Mouse (Mus musculus) heart, embryonic 15.5 days (tissue): Measurements from ENCODE around the gene Trim8. TPM values are rescaled to one million over a fixed set of nuclear protein-coding genes. Genes with fewer than 3 reads are reported as not detected.
A peak's percentile ranks its signal among the peaks of the same experiment; 100 is the strongest.

Source experiments
- ATAC-seq: fragments of 200-750 bp; cut with Nextera tagmentation; replicated peaks from 2 replicates; pipeline ENCODE4 v1.8.0; 2017; ENCODE audit warnings: low read depth, moderate TSS enrichment; ENCODE audit not compliant: insufficient number of reproducible peaks, insufficient read depth, low FRiP score
- H3K27ac ChIP-seq: fragments of 300-500 bp; sonication (generic); 2 replicates; pipeline ENCODE4 v1.5.1; 2015; ENCODE audit warnings: mild to moderate bottlenecking, inconsistent platforms
- H3K27me3 ChIP-seq: fragments of 300-500 bp; sonication (generic); 2 replicates; pipeline ENCODE4 v1.6.1; 2015; ENCODE audit warnings: inconsistent platforms
- H3K36me3 ChIP-seq: fragments of 300-500 bp; sonication (generic); 2 replicates; pipeline ENCODE4 v1.6.1; 2015; ENCODE audit warnings: mild to moderate bottlenecking, inconsistent platforms
- H3K4me1 ChIP-seq: fragments of 300-500 bp; sonication (generic); replicated peaks from 2 replicates; pipeline ENCODE4 v1.6.1; 2015; ENCODE audit warnings: inconsistent platforms
- H3K4me2 ChIP-seq: fragments of 300-500 bp; sonication (generic); 2 replicates; pipeline ENCODE4 v1.6.1; 2015; ENCODE audit warnings: inconsistent platforms, mild to moderate bottlenecking, moderate library complexity
- H3K4me3 ChIP-seq: fragments of 300-500 bp; sonication (generic); 2 replicates; pipeline ENCODE4 v1.5.1; 2015; ENCODE audit warnings: mild to moderate bottlenecking, inconsistent platforms
- H3K9ac ChIP-seq: fragments of 300-500 bp; sonication (generic); 2 replicates; pipeline ENCODE4 v1.6.1; 2015; ENCODE audit warnings: mild to moderate bottlenecking, inconsistent platforms
- H3K9me3 ChIP-seq: fragments of 300-500 bp; sonication (generic); replicated peaks from 2 replicates; pipeline ENCODE4 v1.6.1; 2016; ENCODE audit warnings: inconsistent platforms
- WGBS: fragments of 180-500 bp; shearing (Covaris S2); methylation state at CpG from one replicate; pipeline ENCODE4 v1.1.7; 2015; ENCODE audit warnings: mixed read lengths; 5-methylcytosine and 5-hydroxymethylcytosine counted together
- polyA plus RNA-seq: library from polyadenylated mRNA; unstranded; fragments of >200 nt; fragmentation: Nextera tagmentation; extraction: Ambion mirVana; gene quantifications from 2 replicates; pipeline ENCODE4 v1.2.1, GENCODE M21; 2015

Gene Trim8
- polyA plus RNA-seq, 1 experiment from 2014 or later, result 15.9 TPM

DNA sequence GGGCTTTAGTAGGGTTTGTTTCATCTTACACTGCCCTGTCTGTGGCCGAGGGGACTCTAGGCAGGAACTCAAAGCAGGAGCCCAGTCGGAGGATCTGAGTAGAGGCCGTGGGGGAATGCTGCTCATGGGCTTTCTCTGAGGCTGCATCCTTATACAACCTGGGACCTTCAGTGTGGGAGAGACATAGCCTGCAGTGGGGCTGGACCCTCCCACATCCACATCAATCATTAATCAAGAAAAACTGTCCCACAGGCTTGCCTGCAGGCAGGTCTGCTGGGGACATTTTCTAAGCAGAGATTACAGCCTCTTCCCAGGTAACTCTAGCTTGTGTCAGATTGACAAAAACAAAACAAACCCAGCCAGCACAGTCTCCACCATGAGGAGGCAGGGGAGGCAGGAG, 38.9 kb upstream of the Trim8 start:
- no peaks in the 10 kb centered on the region for H3K27me3 ChIP-seq
- H3K27ac ChIP-seq, result no peak overlapping the region
- 0 out of 2 replicates have a peak, but pooled peaks cover 5% of the 10 kb centered on the region for H3K36me3 ChIP-seq
- ATAC-seq, result no peak
- peaks cover 40% of the 10 kb centered on the region for H3K4me1 ChIP-seq
- H3K9me3 ChIP-seq, result no peaks in the 10 kb centered on the region
- H3K4me2 ChIP-seq, result no peak overlapping the region
- 81% methylated on average over 3 of the region's 3 CpGs for WGBS
- H3K9ac ChIP-seq, result no peak overlapping the region
- no peak overlapping the region for H3K4me3 ChIP-seq

DNA sequence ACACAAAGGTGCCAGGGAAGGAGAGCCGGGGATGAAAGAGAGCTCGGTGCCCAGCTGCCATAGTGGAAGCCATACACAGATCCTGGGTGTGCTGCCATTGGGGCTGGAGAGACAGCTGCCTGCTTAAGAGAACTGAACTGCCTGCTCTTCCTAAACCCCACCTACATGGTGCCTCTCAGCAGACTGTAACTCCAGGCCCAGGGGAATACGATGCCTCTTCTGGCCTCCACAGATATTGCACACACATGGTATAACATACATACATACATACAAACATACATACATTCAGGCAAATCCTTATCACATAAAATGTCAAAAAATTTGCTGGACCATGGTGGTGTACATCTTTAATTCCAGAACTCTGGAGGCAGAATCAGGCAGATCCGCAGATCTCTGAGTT, 38.1 kb upstream of the Trim8 start:
- Histone ChIP-seq H3K27me3 (no peaks in the 10 kb centered on the region), H3K9me3 (no peaks in the 10 kb centered on the region), H3K4me3 (no peak overlapping the region), H3K9ac (no peak overlapping the region), H3K4me1 (peaks cover 33% of the 10 kb centered on the region), H3K27ac (no peak overlapping the region), H3K4me2 (no peak overlapping the region), H3K36me3 (0 out of 2 replicates have a peak, but pooled peaks cover 8% of the 10 kb centered on the region)
- ATAC-seq, result no peak
- WGBS, result 94% methylated on average over 4 of the region's 4 CpGs

DNA sequence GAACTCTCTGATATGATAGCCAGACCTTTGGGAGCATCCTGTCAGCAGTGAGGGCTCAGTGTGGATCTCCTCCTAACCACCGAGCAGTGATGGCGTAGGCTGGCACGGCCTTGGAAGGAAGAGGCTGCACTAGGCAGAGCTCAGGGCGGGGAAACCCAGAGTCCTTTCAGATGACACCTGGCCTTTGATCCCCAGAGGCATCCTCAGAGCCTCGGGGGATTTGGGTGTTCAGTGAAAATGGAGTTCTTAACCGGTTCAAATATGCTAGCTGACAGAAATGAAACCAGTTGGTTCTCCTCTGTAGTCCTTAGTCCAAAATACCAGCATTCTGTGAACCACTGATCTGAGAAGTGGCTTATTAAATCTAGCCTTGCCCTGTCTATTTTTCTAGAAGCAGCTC, 35.3 kb upstream of the Trim8 start:
- no peak overlapping the region for H3K9ac ChIP-seq
- no peak for ATAC-seq
- no peaks in the 10 kb centered on the region for H3K9me3 ChIP-seq
- H3K4me1 ChIP-seq, result peaks cover 28% of the 10 kb centered on the region
- 0 out of 2 replicates have a peak, but pooled peaks cover 9% of the 10 kb centered on the region for H3K36me3 ChIP-seq
- WGBS, result 67% methylated on average over 6 of the region's 6 CpGs
- H3K27ac ChIP-seq, result no peak overlapping the region
- no peak overlapping the region for H3K4me3 ChIP-seq
- no peak overlapping the region for H3K4me2 ChIP-seq
- no peaks in the 10 kb centered on the region for H3K27me3 ChIP-seq

DNA sequence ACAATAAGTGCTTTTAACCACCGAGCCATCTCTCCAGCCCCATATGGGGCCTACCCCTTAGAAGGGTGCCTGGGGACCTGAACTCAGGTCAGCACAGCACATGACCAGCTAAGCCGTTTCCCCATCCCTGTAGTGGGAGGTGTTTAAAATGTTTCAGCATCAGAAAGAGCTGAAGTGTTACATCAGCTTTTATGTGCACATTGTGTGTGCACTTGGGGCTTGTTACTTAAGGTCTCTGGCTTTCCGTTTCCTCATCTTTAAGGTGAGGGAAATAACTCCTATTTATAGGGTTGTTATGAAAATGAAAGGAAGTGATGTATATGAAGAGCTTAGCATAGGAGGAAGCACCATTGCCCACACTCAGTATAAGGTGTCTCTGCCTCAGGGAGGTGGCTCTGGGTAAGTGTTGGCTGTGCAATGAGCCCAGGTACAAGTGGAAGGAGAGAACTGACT, 34.4 kb upstream of the Trim8 start:
- Histone ChIP-seq H3K4me2 (no peak overlapping the region), H3K36me3 (0 out of 2 replicates have a peak, but pooled peaks cover 9% of the 10 kb centered on the region), H3K9me3 (no peaks in the 10 kb centered on the region), H3K4me1 (peaks cover 37% of the 10 kb centered on the region), H3K4me3 (no peak overlapping the region), H3K9ac (no peak overlapping the region), H3K27me3 (no peaks in the 10 kb centered on the region), H3K27ac (no peak overlapping the region)
- ATAC-seq, result no peak
- 61% methylated on average over 3 of the region's 3 CpGs for WGBS

DNA sequence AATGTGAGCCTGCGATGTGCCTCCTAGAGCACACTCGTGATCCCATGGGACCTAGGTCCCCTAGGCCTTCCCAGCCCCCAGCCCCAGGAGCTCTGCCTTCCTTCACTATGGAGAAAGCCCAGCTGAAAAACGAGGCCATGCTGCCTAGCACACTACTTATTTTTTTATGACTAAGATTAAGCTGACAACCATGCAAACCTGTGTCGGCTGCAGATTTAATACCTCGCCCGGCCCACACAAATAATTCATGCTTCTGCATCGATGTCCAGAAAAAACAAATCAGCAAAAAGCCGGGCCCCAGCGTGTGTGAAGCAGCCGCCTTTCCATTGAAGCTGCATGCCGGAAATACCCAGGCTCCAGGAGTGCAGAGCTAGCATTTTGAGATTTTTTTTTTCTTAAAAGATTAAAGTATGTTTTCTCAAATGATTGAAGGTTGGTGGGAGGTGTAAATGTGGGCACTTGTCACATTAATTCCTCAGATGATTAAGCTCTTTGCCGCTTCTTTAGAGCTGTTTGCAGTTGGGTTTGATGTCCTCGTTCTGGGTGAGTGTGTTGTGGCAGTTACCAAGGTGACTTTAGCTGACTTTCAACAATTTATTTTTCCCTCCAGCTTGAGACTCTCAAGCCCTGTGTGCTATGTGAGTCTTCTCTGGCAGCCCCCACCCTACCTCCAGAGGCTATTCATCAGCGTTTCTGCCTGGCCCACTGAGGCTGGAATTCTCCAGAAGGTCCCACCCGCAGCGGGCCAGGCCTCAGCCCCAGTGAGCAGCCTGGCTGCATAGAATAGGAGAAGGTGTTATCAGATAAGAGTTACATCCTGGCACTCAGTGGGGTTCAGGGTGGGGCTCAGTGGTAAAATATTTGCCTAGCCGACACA, 30.9 kb upstream of the Trim8 start:
- WGBS, result 30% methylated on average over 17 of the region's 17 CpGs
- Histone ChIP-seq H3K27me3 (no peaks in the 10 kb centered on the region), H3K27ac (peak overlapping the region; percentile 79), H3K36me3 (peaks cover 23% of the 10 kb centered on the region; the same call in 1 of the 2 replicates), H3K4me1 (peaks cover 33% of the 10 kb centered on the region), H3K9me3 (no peaks in the 10 kb centered on the region), H3K4me3 (no peak overlapping the region), H3K4me2 (no peak overlapping the region), H3K9ac (no peak overlapping the region)
- no peak for ATAC-seq

DNA sequence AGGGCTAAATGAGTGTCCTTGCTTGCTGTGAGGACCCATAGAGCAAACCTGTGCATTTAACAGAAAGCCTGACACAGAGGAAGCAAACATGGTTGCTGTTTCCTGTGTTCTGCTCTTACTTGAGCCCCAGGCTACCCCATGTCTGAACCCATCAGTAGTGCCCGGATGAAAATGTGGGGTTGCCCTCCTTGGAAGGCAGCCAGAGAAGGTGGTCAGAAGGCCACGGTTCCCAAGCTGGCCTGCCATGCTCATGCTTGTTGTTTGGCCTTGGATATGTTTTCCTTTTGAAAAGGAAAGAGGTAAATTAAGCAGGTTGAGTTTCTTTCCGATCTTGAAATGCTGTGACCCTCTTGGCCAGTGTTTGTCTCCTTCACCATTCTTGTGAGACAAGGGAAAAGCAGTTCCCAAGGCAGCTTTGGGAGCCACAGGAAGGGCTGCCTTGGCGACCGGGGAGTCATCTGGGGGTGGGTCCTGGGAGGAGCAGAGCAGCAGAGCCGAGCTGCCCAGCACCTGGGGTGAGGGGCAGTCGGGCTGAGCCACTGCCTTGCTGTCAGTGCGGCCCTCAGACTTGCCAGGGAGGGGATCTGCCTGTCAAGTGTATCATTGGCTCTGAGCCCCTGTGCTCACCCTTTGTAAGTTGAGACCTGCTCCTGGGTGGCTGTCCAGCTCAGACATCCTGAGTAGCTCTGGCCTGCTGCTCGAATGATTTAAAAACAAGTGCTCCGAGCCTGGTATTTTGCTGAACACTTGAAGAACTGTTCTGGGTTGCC, 30.0 kb upstream of the Trim8 start:
- peaks cover 26% of the 10 kb centered on the region; the same call in 1 of the 2 replicates for H3K36me3 ChIP-seq

DNA sequence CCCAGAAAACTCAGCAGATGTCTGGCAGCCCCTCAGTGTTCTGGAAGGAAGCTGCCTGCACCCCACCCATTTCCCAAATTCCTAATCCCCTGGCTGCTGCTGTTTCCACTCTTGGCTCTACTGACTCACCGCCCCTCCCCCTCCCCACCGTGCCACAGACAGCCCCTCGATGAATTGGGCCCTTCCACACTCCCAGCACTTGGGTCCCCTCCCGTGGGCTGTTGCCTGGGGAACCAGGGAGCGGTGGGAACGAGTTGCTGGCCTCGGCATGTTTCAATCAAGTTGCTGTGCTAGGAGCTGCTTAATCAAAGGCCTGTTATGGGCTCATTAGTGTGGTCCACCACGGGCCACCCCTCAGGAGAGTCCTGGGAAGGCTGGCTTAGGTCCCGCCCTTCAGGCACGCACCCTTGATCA, 24.1 kb upstream of the Trim8 start:
- H3K27me3 ChIP-seq, result no peaks in the 10 kb centered on the region
- no peak overlapping the region for H3K9ac ChIP-seq
- ATAC-seq, result no peak
- no peak overlapping the region for H3K27ac ChIP-seq
- no peak overlapping the region for H3K4me2 ChIP-seq
- no peak overlapping the region for H3K4me3 ChIP-seq
- 52% methylated on average over 10 of the region's 10 CpGs for WGBS
- H3K4me1 ChIP-seq, result peaks cover 54% of the 10 kb centered on the region
- H3K36me3 ChIP-seq, result peaks cover 21% of the 10 kb centered on the region; the same call in 1 of the 2 replicates
- no peaks in the 10 kb centered on the region for H3K9me3 ChIP-seq

More for the DNA sequence above, 30.0 kb upstream of the Trim8 start:
- H3K27me3 ChIP-seq, result no peaks in the 10 kb centered on the region
- no peak overlapping the region for H3K4me3 ChIP-seq
- peak overlapping the region; percentile 79 for H3K27ac ChIP-seq
- no peak overlapping the region for H3K4me2 ChIP-seq
- peak; percentile 68 for ATAC-seq
- H3K4me1 ChIP-seq, result peaks cover 33% of the 10 kb centered on the region
- WGBS, result 10% methylated on average over 10 of the region's 10 CpGs
- no peaks in the 10 kb centered on the region for H3K9me3 ChIP-seq
- H3K9ac ChIP-seq, result peak overlapping the region; percentile 14; the same call in 1 of the 2 replicates

DNA sequence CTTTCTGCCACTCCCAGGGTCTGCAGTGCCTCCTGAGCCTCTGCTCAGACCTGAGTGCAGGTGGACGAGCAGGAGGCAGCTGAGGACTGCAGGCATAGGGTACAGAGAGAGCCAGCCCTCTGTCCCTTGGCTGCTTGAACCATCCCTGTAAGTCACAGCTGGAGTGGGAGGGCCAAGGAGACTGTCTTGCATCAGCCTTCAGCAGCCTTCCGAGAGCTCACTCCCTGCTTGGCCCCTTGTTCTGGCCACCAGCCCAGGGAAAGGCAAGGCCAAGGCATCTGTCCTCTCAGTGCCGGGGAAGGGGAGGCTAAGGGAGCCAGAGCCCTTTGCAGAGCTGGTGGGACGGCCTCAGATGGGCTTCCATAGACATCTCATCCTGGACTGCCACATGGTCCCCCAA, 23.3 kb upstream of the Trim8 start:
- no peak overlapping the region for H3K4me3 ChIP-seq
- no peak for ATAC-seq
- H3K27ac ChIP-seq, result peak overlapping the region; percentile 83
- no peak overlapping the region for H3K9ac ChIP-seq
- peaks cover 21% of the 10 kb centered on the region; the same call in 1 of the 2 replicates for H3K36me3 ChIP-seq
- no peaks in the 10 kb centered on the region for H3K27me3 ChIP-seq
- no peaks in the 10 kb centered on the region for H3K9me3 ChIP-seq
- H3K4me2 ChIP-seq, result no peak overlapping the region
- WGBS, result 55% methylated on average over 4 of the region's 4 CpGs
- peaks cover 62% of the 10 kb centered on the region for H3K4me1 ChIP-seq

DNA sequence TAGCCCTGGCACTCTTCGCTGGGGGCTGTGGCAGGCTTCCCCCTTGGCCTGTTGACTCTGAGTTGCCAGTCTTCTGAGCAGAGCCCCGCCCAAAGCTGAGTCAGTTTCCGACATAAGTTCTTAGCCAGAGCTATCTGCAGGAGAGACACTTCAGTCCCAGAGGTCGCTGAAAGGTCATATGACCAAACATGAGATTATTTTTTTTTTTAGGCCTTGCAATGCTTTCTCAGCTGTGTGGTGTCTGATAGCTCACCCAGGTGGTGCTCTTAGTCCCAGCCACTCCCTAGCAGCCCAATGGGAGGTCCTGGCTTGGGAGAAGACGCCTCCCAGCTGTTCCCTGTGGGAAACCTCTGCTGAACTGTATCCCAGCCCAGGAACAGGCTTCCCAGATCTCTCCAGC, 22.7 kb upstream of the Trim8 start:
- H3K4me1 ChIP-seq, result peaks cover 68% of the 10 kb centered on the region
- H3K27ac ChIP-seq, result peak overlapping the region; percentile 83
- WGBS, result 26% methylated on average over 5 of the region's 5 CpGs
- H3K27me3 ChIP-seq, result no peaks in the 10 kb centered on the region
- peaks cover 15% of the 10 kb centered on the region; the same call in 1 of the 2 replicates for H3K36me3 ChIP-seq
- H3K4me3 ChIP-seq, result no peak overlapping the region
- peak; percentile 51 for ATAC-seq
- 0 out of 2 replicates have a peak overlapping the region, but pooled peaks have one; percentile 5 for H3K4me2 ChIP-seq
- H3K9ac ChIP-seq, result peak overlapping the region; percentile 16; the same call in 1 of the 2 replicates
- no peaks in the 10 kb centered on the region for H3K9me3 ChIP-seq

DNA sequence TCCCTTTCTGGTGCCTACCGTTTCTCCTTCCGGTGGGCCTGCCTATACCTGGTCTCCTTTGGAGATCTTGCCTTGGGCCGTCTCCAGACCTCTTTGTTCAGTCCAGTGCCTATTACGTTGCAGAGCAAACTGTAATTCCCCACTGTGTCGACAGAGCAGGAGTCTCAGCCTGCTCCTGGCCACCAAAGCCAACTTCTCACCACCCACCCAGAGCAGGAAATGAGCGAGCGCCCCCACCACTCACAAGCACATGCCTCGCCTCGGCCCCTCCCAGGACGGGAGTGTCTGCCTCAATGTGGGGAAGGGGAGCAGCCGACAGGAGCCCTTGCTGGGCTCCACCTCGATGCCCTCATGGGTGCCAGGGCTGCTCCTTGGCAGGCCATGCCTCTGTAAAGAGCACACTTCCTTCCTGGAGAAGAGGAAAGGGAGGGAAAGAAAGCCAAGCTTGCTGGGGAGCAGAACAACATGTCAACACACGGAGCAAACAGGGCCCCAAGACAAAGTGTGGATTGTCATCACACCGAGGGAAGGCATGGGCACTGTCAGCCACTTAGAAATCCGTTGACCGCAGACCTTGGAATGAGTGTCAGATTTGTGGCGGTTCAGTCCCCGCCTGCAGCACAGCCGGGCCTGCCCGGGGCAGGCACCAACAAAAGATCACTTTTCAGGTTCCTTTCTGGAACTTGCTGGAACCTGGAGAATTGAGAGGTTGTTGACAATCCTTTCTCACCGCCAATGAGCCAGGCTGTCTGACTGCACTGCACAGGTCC, 22.0 kb upstream of the Trim8 start:
- Histone ChIP-seq H3K9me3 (no peaks in the 10 kb centered on the region), H3K9ac (peak overlapping the region; percentile 16; the same call in 1 of the 2 replicates), H3K27me3 (no peaks in the 10 kb centered on the region), H3K27ac (peak overlapping the region; percentile 83), H3K4me2 (0 out of 2 replicates have a peak overlapping the region, but pooled peaks have one; percentile 5), H3K4me3 (no peak overlapping the region), H3K36me3 (peaks cover 9% of the 10 kb centered on the region; the same call in 1 of the 2 replicates), H3K4me1 (peaks cover 74% of the 10 kb centered on the region)
- 24% methylated on average over 21 of the region's 21 CpGs for WGBS
- ATAC-seq, result peak; percentile 5; the same call in 1 of the 2 replicates
